Mouse (Mus musculus) liver, embryonic 14.5 days (tissue): ENCODE data around the gene Tomm7. TPM values are rescaled to one million over a fixed set of nuclear protein-coding genes. Genes with fewer than 3 reads are reported as not detected.
"Not testable (repeated sequence)": the region's sequence is repeated elsewhere in the genome, so short reads cannot be mapped to it uniquely, and the experiment has no call there.

ENCODE experiments used
- ATAC-seq: fragments of 200-750 bp; cut with Nextera tagmentation; 2 replicates; pipeline ENCODE4 v1.8.0; 2017; ENCODE audit warnings: moderate number of reproducible peaks, mild to moderate bottlenecking, moderate library complexity; ENCODE audit not compliant: insufficient read depth
- DNase-seq, 3 experiments: peaks; one replicate each; pipeline ENCODE4 v3.0.0-alpha.2; 2012 to 2013; ENCODE audit warnings: low read depth in 3 of 3, low spot score in 3 of 3
- H3K27ac ChIP-seq: fragments of 300-500 bp; sonication (generic); 2 replicates; pipeline ENCODE4 v1.5.1; 2014; ENCODE audit warnings: moderate library complexity, mild to moderate bottlenecking, control low read depth, inconsistent platforms
- H3K27me3 ChIP-seq: fragments of 300-500 bp; sonication (generic); 2 replicates; pipeline ENCODE4 v1.6.1; 2014; ENCODE audit warnings: mild to moderate bottlenecking, low read length, moderate library complexity; ENCODE audit not compliant: control insufficient read depth, insufficient read depth
- H3K36me3 ChIP-seq: fragments of 300-500 bp; sonication (generic); replicated peaks from 2 replicates; pipeline ENCODE4 v1.6.1; 2014; ENCODE audit warnings: low read depth; ENCODE audit not compliant: control insufficient read depth, insufficient read depth
- H3K4me1 ChIP-seq, 2 experiments: fragments of 200-500 bp in 1 of 2; fragments of 300-500 bp in 1 of 2; sonication (generic) in 1 of 2; replicated peaks; 2 replicates each; pipeline ENCODE4 v1.6.1; 2012 to 2014; ENCODE audit warnings: antibody characterized with exemption in 1 of 2, inconsistent platforms in 1 of 2, low read length in 1 of 2; ENCODE audit not compliant: control insufficient read depth in 2 of 2, insufficient read depth in 2 of 2
- H3K4me2 ChIP-seq: fragments of 300-500 bp; sonication (generic); 2 replicates; pipeline ENCODE4 v1.6.1; 2014; ENCODE audit warnings: low read depth, mild to moderate bottlenecking, control low read depth, moderate library complexity
- H3K4me3 ChIP-seq, 2 experiments: fragments of 200-500 bp in 1 of 2; fragments of 300-500 bp in 1 of 2; sonication (generic) in 1 of 2; 2 replicates each; pipeline ENCODE4 v1.5.1; 2012 to 2014; ENCODE audit warnings: low read depth in 2 of 2, low read length in 2 of 2, mild to moderate bottlenecking in 2 of 2, control low read depth in 1 of 2, inconsistent platforms in 1 of 2, moderate library complexity in 1 of 2; ENCODE audit not compliant: insufficient read depth in 1 of 2
- H3K9ac ChIP-seq: fragments of 300-500 bp; sonication (generic); replicated peaks from 2 replicates; pipeline ENCODE4 v1.6.1; 2014; ENCODE audit warnings: mild to moderate bottlenecking, control low read depth, moderate library complexity
- H3K9me3 ChIP-seq: fragments of 300-500 bp; sonication (generic); 2 replicates; pipeline ENCODE4 v1.6.1; 2016; ENCODE audit warnings: low read length, mixed read lengths; ENCODE audit not compliant: control insufficient read depth
- CTCF ChIP-seq: IDR thresholded peaks from 2 replicates; pipeline ENCODE4 v1.5.1; 2016; ENCODE audit warnings: antibody characterized with exemption, low read depth, control low read depth
- EP300 ChIP-seq: IDR thresholded peaks from 2 replicates; pipeline ENCODE4 v1.6.1; 2016; ENCODE audit warnings: antibody characterized with exemption, low read depth
- WGBS: fragments of 180-500 bp; shearing (Covaris S2); extraction: QIAGEN DNeasy Blood & Tissue Kit; methylation state at CpG from one replicate; pipeline ENCODE4 v1.1.7; 2014; ENCODE audit not compliant: insufficient replicate concordance; 5-methylcytosine and 5-hydroxymethylcytosine counted together
- polyA plus RNA-seq, 2 experiments: library from polyadenylated mRNA; depleted of rRNA in 1 of 2; stranded (reverse) in 1 of 2; unstranded in 1 of 2; fragments of >200 nt; fragmentation: Nextera tagmentation in 1 of 2; extraction: Ambion mirVana in 1 of 2; gene quantifications; 2 replicates each; pipeline versions ENCODE4 v1.2.1 to v1.2.3; 2012 to 2014

Gene Tomm7
- polyA plus RNA-seq, 2 experiments = 58.7 to 82.8 TPM

- no peak for TF ChIP-seq CTCF
- Histone ChIP-seq H3K27ac (no peak overlapping the region), H3K4me2 (no peak overlapping the region), H3K36me3 (no peaks in the 10 kb centered on the region), H3K9me3 (no peaks in the 10 kb centered on the region), H3K27me3 (no peaks in the 10 kb centered on the region), H3K9ac (no peak overlapping the region), H3K4me1 (peaks cover 2 to 4% of the 10 kb centered on the region in 2 experiments; a peak in 2 of 4 replicates), H3K4me3 (no peak overlapping the region)
- no peak for DNase-seq
- 37% methylated on average over 3 of the region's 3 CpGs for WGBS
- no peak for ATAC-seq
These were observed 43.1 kb upstream of the Tomm7 start for GRCm38 (mm10) chr5:23887111-23887510.

- Histone ChIP-seq H3K4me1 (no peaks in the 10 kb centered on the region), H3K9me3 (no peaks in the 10 kb centered on the region), H3K36me3 (no peaks in the 10 kb centered on the region), H3K9ac (no peak overlapping the region), H3K27ac (no peak overlapping the region), H3K4me2 (no peak overlapping the region), H3K4me3 (no peak overlapping the region), H3K27me3 (peaks cover 2% of the 10 kb centered on the region; the same call in 1 of the 2 replicates)
- DNase-seq = no peak
- no peak for ATAC-seq
- TF ChIP-seq EP300 (no peak), CTCF (no peak)
- 41% methylated on average over 5 of the region's 5 CpGs for WGBS
These were observed 30.5 kb upstream of the Tomm7 start for GRCm38 (mm10) chr5:23874457-23874856.

DNA sequence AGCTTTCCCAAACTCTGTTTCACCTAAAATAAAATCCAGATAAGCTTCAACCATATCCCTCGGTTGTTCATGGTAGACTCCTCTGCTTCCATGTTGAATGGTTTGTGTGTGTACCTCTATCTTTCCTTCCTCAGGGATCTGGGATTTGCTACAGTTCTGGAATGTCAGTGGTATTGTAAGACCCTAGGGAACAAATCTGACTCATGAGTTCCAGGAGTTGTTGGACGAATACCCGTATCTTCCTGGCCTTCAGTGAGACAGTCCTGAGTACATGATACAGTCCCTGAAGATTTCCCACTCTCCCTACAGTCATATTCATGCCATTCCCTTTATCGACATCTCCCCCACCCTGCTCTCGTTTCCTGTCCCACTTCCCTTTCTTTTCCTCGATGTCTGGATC, 28.6 kb upstream of the Tomm7 start:
- H3K9ac ChIP-seq = no peak overlapping the region
- no peak for TF ChIP-seq CTCF
- no peak for TF ChIP-seq EP300
- WGBS = 52% methylated on average over 6 of the region's 6 CpGs
- DNase-seq = no peak
- H3K27me3 ChIP-seq = peaks cover 2% of the 10 kb centered on the region; the same call in 1 of the 2 replicates
- no peak overlapping the region for H3K27ac ChIP-seq
- no peak overlapping the region for H3K4me2 ChIP-seq
- no peaks in the 10 kb centered on the region for H3K4me1 ChIP-seq
- H3K9me3 ChIP-seq = no peaks in the 10 kb centered on the region
- no peaks in the 10 kb centered on the region for H3K36me3 ChIP-seq
- no peak overlapping the region for H3K4me3 ChIP-seq
- no peak for ATAC-seq

DNA sequence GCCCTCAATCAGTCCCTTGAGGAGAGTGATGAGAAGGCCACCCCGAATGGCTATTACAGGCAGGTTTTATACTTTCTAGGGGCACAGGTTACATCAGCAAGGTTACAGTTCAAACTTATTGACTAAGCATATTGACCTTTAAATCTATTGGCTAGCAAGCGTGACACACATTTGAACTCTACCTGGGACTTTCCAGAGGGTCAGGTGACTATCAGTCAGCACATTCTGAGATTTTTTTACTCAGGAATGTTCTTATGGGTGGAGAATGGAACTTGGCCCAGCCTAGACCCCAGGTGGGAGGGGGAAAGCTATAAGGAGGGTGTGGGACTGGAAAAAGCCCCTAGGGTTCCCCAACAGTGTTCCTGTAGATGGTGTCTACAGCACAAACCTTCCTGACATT, 27.4 kb upstream of the Tomm7 start:
- not testable (repeated sequence) for ATAC-seq, H3K4me2 ChIP-seq, H3K36me3 ChIP-seq, H3K27ac ChIP-seq, H3K9me3 ChIP-seq, H3K27me3 ChIP-seq, H3K9ac ChIP-seq, DNase-seq, H3K4me3 ChIP-seq, H3K4me1 ChIP-seq
- 58% methylated on average over 2 of the region's 2 CpGs for WGBS

DNA sequence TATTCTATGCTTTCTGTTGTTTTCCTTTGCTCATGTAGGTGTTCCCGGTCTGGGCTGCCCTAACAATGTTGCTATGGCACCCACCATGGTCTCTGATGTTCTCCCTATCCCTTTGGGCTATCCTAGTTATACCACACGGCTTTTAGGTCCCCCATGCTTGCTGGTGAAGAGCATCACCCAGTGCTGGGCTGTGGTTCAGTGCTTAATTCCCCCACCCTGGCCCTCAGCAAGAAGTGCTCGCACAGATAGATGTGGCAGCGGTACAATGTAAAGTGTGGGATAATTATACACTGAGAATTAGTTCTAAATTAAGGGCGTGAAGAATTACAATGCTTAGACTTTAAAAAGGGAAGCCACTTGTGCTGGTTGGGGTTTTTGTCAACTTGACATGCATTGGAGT, 22.0 kb upstream of the Tomm7 start:
- Histone ChIP-seq H3K36me3 (no peaks in the 10 kb centered on the region), H3K27ac (no peak overlapping the region), H3K9me3 (no peaks in the 10 kb centered on the region), H3K27me3 (no peaks in the 10 kb centered on the region), H3K9ac (no peak overlapping the region), H3K4me2 (no peak overlapping the region), H3K4me3 (no peak overlapping the region), H3K4me1 (no peaks in the 10 kb centered on the region)
- ATAC-seq = no peak
- WGBS = 65% methylated on average over 5 of the region's 5 CpGs
- no peak for TF ChIP-seq CTCF
- no peak for TF ChIP-seq EP300
- DNase-seq = no peak
